Mouse (Mus musculus) right cerebral cortex, postnatal 36 days (tissue): ENCODE data around the gene Tmem91.

ENCODE experiments used
- DNase-seq, 2 experiments: peaks; one replicate each; pipeline ENCODE4 v3.0.0; 2022; ENCODE audit warnings: low spot score in 2 of 2, mixed read lengths in 1 of 2

Tmem91 gene

GRCm38 (mm10) chr7:25626509-25627430 lies 48.2 kb downstream of the Tmem91 start, which contains the start of gene B3gnt8:
B3gnt8 (plus strand) TSS chr7:25626654.
- no peak for DNase-seq

DNA sequence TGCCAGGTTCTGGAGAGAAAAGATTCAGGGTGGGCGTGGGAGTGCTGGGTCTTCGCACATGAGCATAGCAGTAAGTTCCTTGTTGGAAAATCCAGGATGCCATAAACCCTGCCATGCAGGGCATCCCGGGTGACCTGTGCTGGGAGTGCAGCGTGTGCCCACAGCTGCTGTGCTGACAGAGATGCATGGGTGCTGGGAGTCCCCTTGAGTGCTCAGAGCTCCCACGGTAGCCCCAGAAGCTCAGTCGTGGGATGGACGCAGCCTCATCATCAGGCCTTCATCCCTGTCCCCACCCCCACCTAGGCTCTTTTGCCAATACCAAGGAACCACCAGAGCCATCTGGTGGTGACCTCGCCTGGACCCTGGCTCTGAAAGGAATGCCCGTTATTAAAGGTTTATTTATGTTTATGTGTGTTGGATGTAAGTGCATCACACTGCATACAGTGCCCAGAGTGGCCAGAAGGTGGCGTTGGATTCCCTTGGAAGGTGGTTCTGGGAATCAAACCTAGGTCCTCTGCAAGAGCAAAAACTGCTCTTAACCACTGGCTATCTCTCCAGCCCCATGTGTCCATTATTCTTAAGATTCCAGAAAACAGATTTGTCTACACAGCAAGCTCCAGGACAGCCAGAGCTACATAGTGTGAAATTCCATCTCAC lies 49.2 kb downstream of the Tmem91 start:
- DNase-seq, result no peak

DNA sequence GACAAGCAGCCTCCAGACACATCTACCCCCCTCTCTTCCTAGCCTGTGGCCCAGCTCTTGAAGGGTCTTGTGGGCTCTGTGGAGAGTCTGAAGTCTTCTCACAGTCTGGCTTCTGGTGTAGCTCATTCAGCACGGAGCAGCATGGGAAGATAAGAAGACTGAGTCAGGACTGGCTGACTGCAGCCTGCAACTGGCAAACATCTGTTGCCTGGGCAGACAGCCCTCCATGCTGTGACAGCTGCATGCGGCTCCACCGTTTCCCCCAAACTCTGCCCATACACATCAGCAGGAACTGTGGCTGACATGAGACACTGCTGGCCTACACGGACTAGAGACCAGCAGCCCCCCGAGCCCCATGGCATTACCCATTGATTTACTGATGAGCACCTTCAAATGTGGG lies 50.1 kb downstream of the Tmem91 start:
- DNase-seq, result no peak

DNA sequence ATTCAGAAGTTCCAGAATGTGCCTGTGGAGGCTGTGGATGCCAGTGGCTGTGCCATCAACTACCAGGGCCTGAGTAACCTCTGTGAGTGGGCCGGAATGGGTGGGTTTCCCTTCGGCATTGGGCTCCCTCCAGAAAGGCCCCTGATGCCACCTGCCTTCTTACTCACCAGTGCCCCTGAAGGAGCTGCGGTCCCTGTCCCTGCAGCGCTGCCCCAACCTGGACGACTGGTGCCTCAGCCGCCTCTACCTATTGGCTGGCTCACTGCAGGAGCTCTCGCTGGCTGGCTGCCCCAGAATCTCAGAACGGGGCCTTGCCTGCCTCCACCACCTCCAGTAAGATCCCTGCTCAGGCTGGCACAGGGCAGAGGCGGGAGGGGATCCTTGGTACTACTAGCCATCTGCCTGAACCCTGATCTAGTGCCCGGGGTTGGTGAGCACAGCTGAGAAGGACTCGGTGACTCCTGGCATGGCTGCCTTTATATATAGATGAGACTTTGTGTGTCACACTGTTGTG lies 51.1 kb downstream of the Tmem91 start:
- no peak for DNase-seq

- DNase-seq, result no peak
These were observed 54.2 kb downstream of the Tmem91 start for GRCm38 (mm10) chr7:25620751-25621150.

DNA sequence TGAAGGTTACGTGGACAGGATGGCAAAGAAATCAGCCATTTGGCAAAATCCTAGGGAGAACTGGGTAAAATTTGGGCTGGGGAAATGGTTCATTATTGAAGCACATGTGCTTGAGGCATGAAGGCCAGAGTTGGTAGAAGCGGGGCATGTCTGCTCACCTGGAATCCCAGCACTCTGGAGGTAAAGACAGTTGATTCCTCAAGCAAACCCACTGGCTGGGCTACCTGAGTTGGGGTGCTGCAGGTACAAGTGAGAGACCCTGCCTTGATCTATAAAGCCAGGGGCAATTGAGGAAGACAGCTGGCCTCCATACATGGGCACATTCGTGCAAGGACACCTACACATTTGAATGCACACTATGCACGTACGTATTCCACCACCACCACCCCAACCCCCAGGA lies 54.9 kb downstream of the Tmem91 start:
- DNase-seq, result no peak

- no peak for DNase-seq
These were observed 55.3 kb downstream of the Tmem91 start for GRCm38 (mm10) chr7:25619722-25619991.
